Mouse (Mus musculus) lung, postnatal 10 days (tissue): ENCODE results near the gene Galm.

ENCODE experiments used
- DNase-seq: peaks from one replicate; pipeline ENCODE4 v3.0.0; 2021

The Galm gene

GRCm38 (mm10) chr17:80129387-80129786 is 2.1 kb downstream of the Galm start:
- no peak for DNase-seq

DNA sequence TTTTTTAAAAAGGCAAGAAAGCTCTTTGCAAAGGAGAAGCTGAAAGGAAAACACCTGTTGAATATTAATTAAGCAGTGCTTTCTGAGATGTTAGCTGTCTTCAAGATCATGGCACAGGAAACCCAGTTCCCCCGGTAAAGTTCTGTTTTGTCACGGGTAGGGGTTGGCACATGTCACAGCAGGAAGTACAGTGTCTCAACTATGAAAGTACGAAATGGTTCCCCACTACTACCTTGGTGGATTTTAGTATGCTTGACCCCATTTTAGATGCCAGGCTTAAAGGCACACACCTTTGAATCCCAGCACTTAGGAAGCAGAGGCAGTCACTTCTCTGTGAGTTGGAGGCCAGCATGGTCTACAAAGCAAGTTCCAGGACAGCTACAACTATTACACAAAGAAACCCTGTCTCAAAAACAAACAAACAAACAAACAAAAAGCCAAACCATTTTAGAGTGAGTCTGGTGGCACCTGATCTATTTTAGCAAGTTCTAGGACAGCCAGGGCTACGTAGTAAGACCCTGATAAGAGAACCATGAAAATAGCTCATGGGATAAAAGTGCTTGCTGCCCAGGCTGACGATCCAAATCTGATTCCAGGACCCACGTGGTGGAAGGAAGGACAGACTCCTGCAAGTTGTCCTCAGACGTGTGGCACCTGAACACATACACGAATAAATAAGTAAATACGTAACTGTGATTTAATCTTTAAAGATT is 3.6 kb downstream of the Galm start:
- DNase-seq: no peak

- no peak for DNase-seq
These were observed 4.1 kb downstream of the Galm start for GRCm38 (mm10) chr17:80131431-80131766.

DNA sequence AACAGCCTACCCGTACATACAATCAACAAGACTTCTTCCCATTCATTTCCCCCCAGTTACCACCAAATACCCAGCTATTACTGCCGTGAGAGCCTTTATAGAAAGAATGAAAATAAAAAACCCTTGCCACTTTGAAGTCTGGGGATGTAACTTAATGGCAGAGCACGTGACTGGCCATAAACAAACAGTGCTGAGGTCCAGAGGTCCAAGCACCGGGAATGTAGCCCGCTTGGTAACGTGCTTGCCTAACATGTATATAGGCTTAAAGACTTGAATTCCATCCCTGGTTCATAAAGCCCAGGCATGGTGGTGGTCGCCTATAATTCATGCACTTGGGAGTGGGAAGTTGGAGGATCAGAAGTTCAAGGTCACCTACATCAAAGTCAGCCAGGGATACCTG is 4.6 kb downstream of the Galm start:
- DNase-seq: no peak

DNA sequence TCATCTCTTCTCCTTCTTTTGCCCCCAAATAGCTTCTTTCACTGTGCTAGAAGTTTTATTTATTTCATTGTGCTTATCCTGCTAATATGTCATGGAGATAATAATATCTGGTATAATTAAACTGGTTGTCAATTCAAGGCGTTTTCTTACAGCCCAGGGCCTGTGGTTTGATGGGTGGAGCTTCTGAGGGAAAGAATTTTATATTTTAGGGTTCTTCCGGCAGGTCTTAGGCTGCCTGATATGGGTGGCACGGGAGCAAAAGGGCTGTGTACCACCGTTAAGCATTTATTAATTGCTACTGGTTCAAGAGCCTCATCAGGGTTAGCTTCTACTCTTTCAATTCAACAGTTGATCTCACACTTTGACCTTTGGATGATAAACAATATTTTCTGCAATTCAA is 5.2 kb downstream of the Galm start:
- DNase-seq: no peak

GRCm38 (mm10) chr17:80138434-80139162 is 11.3 kb downstream of the Galm start:
- DNase-seq: peak; percentile 39

- DNase-seq: no peak
These were observed 12.6 kb downstream of the Galm start for GRCm38 (mm10) chr17:80139753-80140444.

GRCm38 (mm10) chr17:80143478-80144232 is 16.4 kb downstream of the Galm start:
- DNase-seq: peak; percentile 22

- peak; percentile 22 for DNase-seq
These were observed 17.9 kb downstream of the Galm start for GRCm38 (mm10) chr17:80145210-80145609.

GRCm38 (mm10) chr17:80145771-80146170 is 18.5 kb downstream of the Galm start:
- DNase-seq: no peak

- peak; percentile 90 for DNase-seq
These were observed 21.1 kb downstream of the Galm start for GRCm38 (mm10) chr17:80148053-80148994.

DNA sequence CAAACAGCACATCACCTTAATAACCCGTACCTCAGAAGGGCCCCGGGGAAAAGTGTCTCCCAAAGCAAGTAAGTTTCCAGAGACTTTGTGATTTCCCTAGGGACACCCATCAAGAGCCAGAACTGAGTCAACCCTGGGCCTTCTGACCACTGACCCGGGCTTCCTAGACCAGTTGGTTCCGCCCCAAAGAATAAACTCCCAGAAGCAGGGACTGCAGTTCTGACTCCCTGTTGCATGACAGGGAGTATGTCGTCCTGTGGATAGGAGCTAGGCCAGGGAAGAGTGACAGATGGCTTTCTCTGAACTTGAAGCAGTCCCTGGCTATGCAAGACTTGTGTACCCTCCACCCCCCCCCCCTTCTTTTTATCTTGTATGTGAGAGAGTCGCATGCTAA is 21.7 kb downstream of the Galm start:
- no peak for DNase-seq

DNA sequence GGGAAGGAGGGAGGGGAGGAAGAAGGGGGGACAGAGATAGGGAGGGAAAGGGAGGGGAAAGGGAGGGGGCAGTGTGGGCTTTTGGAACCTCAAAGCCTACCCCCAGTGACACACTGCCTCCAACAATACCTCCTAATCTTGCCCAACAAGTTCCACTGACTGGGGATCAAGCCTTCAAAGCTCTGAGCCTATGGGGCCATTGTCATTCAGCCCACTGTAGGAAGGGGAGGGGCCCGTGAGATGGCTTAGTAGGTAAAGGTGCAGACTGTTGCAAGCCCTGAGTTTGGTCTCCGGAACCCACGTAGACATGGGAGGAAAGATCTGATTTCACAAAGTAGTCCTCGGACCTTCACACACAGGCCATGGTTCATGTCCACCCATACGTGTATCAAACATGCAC is 24.1 kb downstream of the Galm start:
- DNase-seq: no peak

GRCm38 (mm10) chr17:80152767-80153630 is 25.7 kb downstream of the Galm start:
- DNase-seq: no peak

- DNase-seq: no peak
These were observed 26.4 kb downstream of the Galm start for GRCm38 (mm10) chr17:80153631-80154030.

- DNase-seq: no peak
These were observed 29.6 kb downstream of the Galm start for GRCm38 (mm10) chr17:80156905-80157304.

GRCm38 (mm10) chr17:80157489-80157888 is 30.2 kb downstream of the Galm start:
- no peak for DNase-seq

- DNase-seq: peak; percentile 94
These were observed 33.2 kb downstream of the Galm start for GRCm38 (mm10) chr17:80160454-80160853.

DNA sequence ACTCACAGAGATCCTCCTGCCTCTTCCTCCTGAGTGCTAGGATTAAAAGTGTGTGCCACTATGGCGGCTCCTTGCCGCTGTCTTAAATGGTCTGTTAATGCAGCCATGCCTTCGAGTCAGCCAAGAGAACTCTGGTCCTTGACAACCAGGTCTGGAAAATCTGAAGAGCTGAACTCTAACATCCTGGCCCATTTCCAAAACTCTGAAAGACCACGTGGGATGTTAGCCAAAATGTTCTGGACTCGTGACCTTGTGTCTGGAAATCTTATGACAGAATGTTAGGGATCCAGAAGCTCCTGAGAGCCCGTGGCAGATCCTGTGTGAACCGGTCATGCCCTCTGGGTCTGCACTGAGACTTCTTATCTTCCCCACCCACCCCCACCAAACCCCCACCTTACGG is 36.7 kb downstream of the Galm start:
- no peak for DNase-seq

DNA sequence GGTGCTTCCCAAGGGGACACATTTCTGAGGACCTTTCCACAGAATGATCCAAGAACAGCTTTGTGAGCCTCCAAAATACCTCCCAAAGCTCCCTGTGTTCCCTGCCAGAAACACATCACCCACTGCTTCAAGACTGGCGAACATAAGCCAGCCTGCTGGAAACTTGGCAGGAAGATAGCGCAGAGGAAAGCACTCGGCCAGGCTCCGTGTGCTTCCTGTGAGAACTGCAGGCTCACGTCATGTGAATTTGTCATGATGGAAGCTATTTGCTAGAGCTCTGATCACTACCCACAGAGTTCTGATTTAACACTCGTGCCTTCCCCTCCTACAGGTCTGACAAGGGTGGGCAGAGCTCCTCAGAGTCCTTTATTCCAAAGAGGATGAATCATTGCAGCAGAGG is 38.5 kb downstream of the Galm start:
- DNase-seq: peak; percentile 70

DNA sequence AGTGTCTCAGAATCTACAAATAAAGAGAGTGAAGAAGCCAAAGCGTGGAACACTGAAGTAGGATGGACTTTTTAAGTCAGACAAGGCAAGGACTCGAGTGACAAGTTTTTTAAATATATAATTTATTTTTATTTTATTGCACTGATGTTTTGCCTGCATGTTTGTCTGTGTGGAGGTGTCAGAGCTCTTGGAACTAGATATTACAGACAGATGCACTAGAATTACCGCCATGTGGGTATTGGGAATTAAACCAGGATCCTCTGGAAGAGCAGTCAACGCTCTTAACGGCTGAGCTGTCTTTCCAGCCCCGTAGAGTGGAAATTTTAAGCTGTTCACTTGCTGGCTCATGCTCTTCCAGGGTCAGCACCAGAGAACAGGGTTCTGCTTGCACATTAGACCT is 39.1 kb downstream of the Galm start:
- DNase-seq: no peak
